Mouse (Mus musculus) MEL (cell line): Measurements from ENCODE around the gene Esyt3. TPM values are rescaled to one million over a fixed set of nuclear protein-coding genes. Genes with fewer than 3 reads are reported as not detected.

Experiments used
- DNase-seq: peaks from one replicate; pipeline ENCODE4 v3.0.0; 2011; ENCODE audit warnings: low read depth, low spot score
- H3K27ac ChIP-seq: 2 replicates; pipeline ENCODE4 v1.5.1; 2012; ENCODE audit warnings: low read depth, mild to moderate bottlenecking, control low read depth, low read length, moderate library complexity; ENCODE audit not compliant: control insufficient read depth
- H3K27me3 ChIP-seq, 2 experiments: fragments of 150-350 bp in 1 of 2; sonication (generic) in 1 of 2; 2 replicates each; pipeline ENCODE4 v1.6.1; 2012; ENCODE audit warnings: low read length in 2 of 2, mild to moderate bottlenecking in 2 of 2, improper control_type of control experiment in 1 of 2, moderate library complexity in 1 of 2; ENCODE audit not compliant: insufficient read depth in 2 of 2, control insufficient read depth in 1 of 2
- H3K36me3 ChIP-seq, 2 experiments: 2 replicates each; pipeline ENCODE4 v1.6.1; 2012 to 2014; ENCODE audit warnings: low read length in 2 of 2, improper control_type of control experiment in 1 of 2, inconsistent platforms in 1 of 2, mild to moderate bottlenecking in 1 of 2; ENCODE audit not compliant: insufficient read depth in 2 of 2, control insufficient read depth in 1 of 2
- H3K4me1 ChIP-seq, 2 experiments: fragments of 150-350 bp in 1 of 2; sonication (generic) in 1 of 2; 2 replicates each; pipeline ENCODE4 v1.6.1; 2012; ENCODE audit warnings: low read length in 2 of 2, improper control_type of control experiment in 1 of 2, mild to moderate bottlenecking in 1 of 2; ENCODE audit not compliant: insufficient read depth in 2 of 2, control insufficient read depth in 1 of 2
- H3K4me3 ChIP-seq, 2 experiments: fragments of 150-350 bp in 1 of 2; sonication (generic) in 1 of 2; 2 replicates each; pipeline ENCODE4 v1.5.1; 2012; ENCODE audit warnings: low read depth in 2 of 2, low read length in 2 of 2, mild to moderate bottlenecking in 2 of 2, moderate library complexity in 2 of 2, control low read depth in 1 of 2, improper control_type of control experiment in 1 of 2; ENCODE audit not compliant: control insufficient read depth in 1 of 2, insufficient read depth in 1 of 2
- H3K79me2 ChIP-seq: 2 replicates; pipeline ENCODE4 v1.6.1; 2012; ENCODE audit warnings: mild to moderate bottlenecking, low read length, moderate library complexity; ENCODE audit not compliant: control insufficient read depth, poor library complexity, insufficient read depth
- H3K9ac ChIP-seq: 2 replicates; pipeline ENCODE4 v1.6.1; 2012; ENCODE audit warnings: low read depth, mild to moderate bottlenecking, control low read depth, low read length, moderate library complexity; ENCODE audit not compliant: control insufficient read depth, poor library complexity, severe bottlenecking
- H3K9me3 ChIP-seq: fragments of 150-350 bp; sonication (generic); replicated peaks from 2 replicates; pipeline ENCODE4 v1.6.1; 2012; ENCODE audit warnings: mild to moderate bottlenecking, low read length, improper control_type of control experiment, moderate library complexity; ENCODE audit not compliant: insufficient read depth
- BHLHE40 ChIP-seq: IDR thresholded peaks from 2 replicates; pipeline ENCODE4 v1.6.1; 2012; ENCODE audit warnings: low read depth, mild to moderate bottlenecking, inconsistent platforms, low read length, improper control_type of control experiment, borderline replicate concordance
- E2F4 ChIP-seq: IDR thresholded peaks from 2 replicates; pipeline ENCODE4 v1.6.1; 2011; ENCODE audit warnings: low read depth, low read length, improper control_type of control experiment, borderline replicate concordance
- EP300 ChIP-seq, 2 experiments: IDR thresholded peaks; 2 replicates each; pipeline ENCODE4 v1.6.1; 2011; ENCODE audit warnings: improper control_type of control experiment in 2 of 2, low read length in 2 of 2, low read depth in 1 of 2, mild to moderate bottlenecking in 1 of 2
- ETS1 ChIP-seq: IDR thresholded peaks from 2 replicates; pipeline ENCODE4 v1.6.1; 2012; ENCODE audit warnings: low read depth, mild to moderate bottlenecking, inconsistent platforms, low read length, improper control_type of control experiment, moderate library complexity
- GABPA ChIP-seq: IDR thresholded peaks from 2 replicates; pipeline ENCODE4 v1.6.1; 2012; ENCODE audit warnings: low read depth, mild to moderate bottlenecking, inconsistent platforms, low read length, improper control_type of control experiment, moderate library complexity
- GATA1 ChIP-seq: IDR thresholded peaks from 2 replicates; pipeline ENCODE4 v1.6.1; 2011; ENCODE audit warnings: low read depth, low read length, improper control_type of control experiment
- HCFC1 ChIP-seq: IDR thresholded peaks from 2 replicates; pipeline ENCODE4 v1.6.1; 2012; ENCODE audit warnings: low read depth, mild to moderate bottlenecking, inconsistent platforms, low read length, improper control_type of control experiment, moderate library complexity
- KAT2A ChIP-seq: conservative IDR thresholded peaks from 2 replicates; pipeline ENCODE4 v1.6.1; 2012; ENCODE audit warnings: low read depth, low read length, improper control_type of control experiment, inconsistent platforms
- MAFK ChIP-seq: IDR thresholded peaks from 2 replicates; pipeline ENCODE4 v1.6.1; 2011; ENCODE audit warnings: low read depth, mild to moderate bottlenecking, low read length, improper control_type of control experiment, borderline replicate concordance
- MAX ChIP-seq: IDR thresholded peaks from 2 replicates; pipeline ENCODE4 v1.6.1; 2011; ENCODE audit warnings: low read length, improper control_type of control experiment
- MAZ ChIP-seq: IDR thresholded peaks from 2 replicates; pipeline ENCODE4 v1.6.1; 2012; ENCODE audit warnings: low read depth, mild to moderate bottlenecking, inconsistent platforms, low read length, improper control_type of control experiment
- MXI1 ChIP-seq: IDR thresholded peaks from 2 replicates; pipeline ENCODE4 v1.6.1; 2011; ENCODE audit warnings: mild to moderate bottlenecking, low read depth, low read length, improper control_type of control experiment
- NELFE ChIP-seq: IDR thresholded peaks from 2 replicates; pipeline ENCODE4 v1.6.1; 2011; ENCODE audit warnings: low read depth, low read length, improper control_type of control experiment
- POLR2AphosphoS2 ChIP-seq: IDR thresholded peaks from 2 replicates; pipeline ENCODE4 v1.6.1; 2011; ENCODE audit warnings: low read length, improper control_type of control experiment
- RAD21 ChIP-seq: IDR thresholded peaks from 2 replicates; pipeline ENCODE4 v1.6.1; 2011; ENCODE audit warnings: mild to moderate bottlenecking, low read depth, low read length, improper control_type of control experiment
- RCOR1 ChIP-seq: IDR thresholded peaks from 2 replicates; pipeline ENCODE4 v1.6.1; 2012; ENCODE audit warnings: low read depth, mild to moderate bottlenecking, inconsistent platforms, low read length, improper control_type of control experiment
- TBP ChIP-seq: IDR thresholded peaks from 2 replicates; pipeline ENCODE4 v1.8.0; 2011; ENCODE audit warnings: low read depth, low read length, improper control_type of control experiment
- TCF12 ChIP-seq: IDR thresholded peaks from 2 replicates; pipeline ENCODE4 v1.6.1; 2014; ENCODE audit warnings: low read depth, mild to moderate bottlenecking, inconsistent platforms, low read length, improper control_type of control experiment, moderate library complexity
- UBTF ChIP-seq: IDR thresholded peaks from 2 replicates; pipeline ENCODE4 v1.6.1; 2012; ENCODE audit warnings: low read depth, mild to moderate bottlenecking, inconsistent platforms, low read length, improper control_type of control experiment, moderate library complexity, borderline replicate concordance; ENCODE audit not compliant: insufficient read depth
- USF2 ChIP-seq, 2 experiments: IDR thresholded peaks; 2 replicates each; pipeline ENCODE4 v1.6.1; 2011 to 2012; ENCODE audit warnings: improper control_type of control experiment in 2 of 2, low read length in 2 of 2, borderline replicate concordance in 1 of 2, inconsistent platforms in 1 of 2, low read depth in 1 of 2, mild to moderate bottlenecking in 1 of 2; ENCODE audit not compliant: insufficient read depth in 1 of 2
- ZKSCAN1 ChIP-seq: IDR thresholded peaks from 2 replicates; pipeline ENCODE4 v1.6.1; 2012; ENCODE audit warnings: low read depth, mild to moderate bottlenecking, inconsistent platforms, low read length, improper control_type of control experiment, moderate library complexity
- polyA plus RNA-seq, 2 experiments: library from polyadenylated mRNA; stranded (reverse) in 1 of 2; unstranded in 1 of 2; fragments of >175 nt in 1 of 2; fragments of >200 nt in 1 of 2; gene quantifications; 2 replicates each; pipeline versions ENCODE4 v1.2.1 to v1.2.4; 2012; ENCODE audit warnings: low replicate concordance in 2 of 2, low read depth in 1 of 2; ENCODE audit not compliant: insufficient read length in 2 of 2, insufficient read depth in 1 of 2, missing spikeins in 1 of 2
- total RNA-seq: library from RNA; depleted of rRNA; stranded (reverse); fragments of 300-350 nt; gene quantifications from 2 replicates; pipeline ENCODE4 v1.2.3, GENCODE M21; 2012

Esyt3 gene
- total and polyA plus RNA-seq, 3 experiments = 0.07 TPM; not detected in 2

DNA sequence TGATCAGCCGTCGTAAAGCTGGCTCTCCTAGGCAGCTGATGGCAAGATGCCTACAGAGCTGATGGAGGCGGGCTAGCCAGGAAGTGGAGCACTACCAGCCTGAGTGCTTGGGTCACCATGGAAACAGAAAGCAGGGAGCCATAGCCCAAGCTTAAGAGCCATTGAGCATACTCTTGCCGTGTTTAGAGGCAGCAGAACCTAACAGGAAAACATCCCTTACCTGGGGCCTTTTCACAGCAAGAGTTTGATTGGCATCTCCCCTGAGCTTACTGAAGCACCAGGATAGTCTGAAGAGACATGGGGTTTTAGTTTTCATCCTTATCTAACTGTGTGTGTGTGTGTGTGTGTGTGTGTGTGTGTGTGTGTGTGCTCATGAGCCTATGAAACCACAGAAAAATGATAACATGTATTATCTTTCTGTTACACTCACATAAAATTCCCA is 13.0 kb downstream of the Esyt3 start (continued):
- TF ChIP-seq POLR2AphosphoS2 (no peak), MAFK (peak; percentile 55; the same call in 1 of the 2 replicates), RAD21 (no peak), MAZ (peak; percentile 59; the same call in 1 of the 2 replicates), KAT2A (peak; percentile 18; the same call in 1 of the 2 replicates), TCF12 (peak; percentile 93), ZKSCAN1 (no peak), UBTF (no peak), BHLHE40 (peak; percentile 82), USF2 (IDR thresholded peaks at IDR 0.05; ENCODE audit: borderline replicate concordance in 1 of 2, insufficient read depth in 1 of 2, low read depth in 1 of 2, low read length in 2 of 2) (no peak)

DNA sequence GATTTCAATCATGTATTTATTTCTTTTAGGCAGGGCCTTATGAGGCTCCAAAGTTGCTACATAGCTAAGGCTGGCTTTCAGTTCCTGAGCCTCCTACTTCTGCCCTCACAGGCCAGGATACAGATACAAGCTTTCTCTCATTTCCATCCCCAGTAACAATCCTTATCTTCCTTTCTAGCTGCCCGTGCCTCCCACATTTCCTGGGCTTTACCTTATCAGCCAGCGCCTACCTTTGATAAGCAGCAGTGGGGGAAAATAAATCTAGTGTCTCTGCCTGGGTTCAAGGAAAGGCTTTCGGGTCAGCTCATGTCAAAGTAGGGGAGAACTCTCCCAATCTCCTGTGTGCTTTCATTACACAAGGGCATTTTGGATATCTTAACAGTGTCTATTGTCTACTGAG is 16.8 kb downstream of the Esyt3 start:
- peak; percentile 16 for DNase-seq
- H3K4me1 ChIP-seq = peaks cover 12 to 35% of the 10 kb centered on the region in 2 experiments
- H3K27me3 ChIP-seq = no peaks in the 10 kb centered on the region
- H3K36me3 ChIP-seq = peaks cover 0 to 19% of the 10 kb centered on the region in 2 experiments; a peak in 2 of 4 replicates
- no peak overlapping the region for H3K4me3 ChIP-seq
- no peak overlapping the region for H3K27ac ChIP-seq
- TF ChIP-seq BHLHE40 (peak; percentile 67; the same call in 1 of the 2 replicates), GABPA (no peak), ETS1 (0 out of 2 replicates have a peak, but pooled peaks have one; percentile 16), GATA1 (peak; percentile 83), HCFC1 (no peak), TCF12 (peak; percentile 72), EP300 (IDR thresholded peaks at IDR 0.05; ENCODE audit: low read depth in 1 of 2, low read length in 2 of 2) (peak; percentile 39 to 74; a peak in 2 of 4 replicates), RCOR1 (peak; percentile 84)
- no peaks in the 10 kb centered on the region for H3K79me2 ChIP-seq
- no peak overlapping the region for H3K9ac ChIP-seq
- H3K9me3 ChIP-seq = no peaks in the 10 kb centered on the region

DNA sequence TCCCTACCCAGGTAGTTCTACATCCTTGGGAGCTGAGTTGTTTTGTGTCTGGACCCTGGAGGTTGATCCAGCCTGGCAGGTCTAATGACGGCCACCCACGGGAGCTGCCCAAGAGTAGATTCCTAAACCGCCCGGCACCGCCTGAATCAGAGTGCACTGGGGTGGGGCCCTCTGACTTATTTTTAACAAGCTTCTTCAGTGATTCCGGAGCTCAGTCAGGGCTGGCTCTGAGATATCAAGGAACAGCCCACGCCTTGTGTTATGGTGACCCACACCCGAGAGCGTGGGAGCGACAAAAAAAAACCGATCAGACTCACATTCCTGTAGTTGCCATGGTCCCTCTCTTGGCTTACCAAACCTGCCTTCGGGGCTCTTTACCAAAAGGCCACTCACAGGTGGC is 18.2 kb downstream of the Esyt3 start:
- no peak overlapping the region for H3K9ac ChIP-seq
- H3K79me2 ChIP-seq = no peaks in the 10 kb centered on the region
- no peak overlapping the region for H3K4me3 ChIP-seq
- TF ChIP-seq E2F4 (no peak), MAZ (no peak), NELFE (no peak), MAX (no peak), BHLHE40 (no peak), TCF12 (no peak), MXI1 (no peak), TBP (no peak)
- peaks cover 0 to 16% of the 10 kb centered on the region in 2 experiments; a peak in 2 of 4 replicates for H3K36me3 ChIP-seq
- H3K27me3 ChIP-seq = peaks cover 0 to 3% of the 10 kb centered on the region in 2 experiments; a peak in 1 of 4 replicates
- no peak overlapping the region for H3K27ac ChIP-seq
- DNase-seq = no peak
- H3K4me1 ChIP-seq = peaks cover 11 to 28% of the 10 kb centered on the region in 2 experiments
- H3K9me3 ChIP-seq = no peaks in the 10 kb centered on the region
